Mouse (Mus musculus): ENCODE results near the gene Macrod1.

DNA sequence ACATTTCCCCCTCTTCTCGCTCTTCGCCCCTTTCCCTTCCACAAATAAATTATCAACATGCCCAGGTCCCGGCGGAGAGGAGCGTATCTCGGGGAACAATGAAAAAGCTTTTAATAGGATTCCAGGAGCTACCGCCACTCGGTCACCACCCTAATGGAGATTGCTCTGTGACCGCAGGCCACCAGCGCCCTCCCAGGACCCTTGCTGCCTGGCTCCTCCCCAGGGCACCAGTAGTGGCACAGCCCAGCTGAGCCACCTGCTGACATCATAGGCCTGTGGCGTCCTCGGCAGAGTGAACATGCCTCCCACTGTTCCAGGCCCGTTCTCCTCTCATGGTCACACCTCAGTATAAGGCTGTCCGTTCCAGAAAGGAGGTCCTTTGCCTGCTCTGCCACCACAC is 101.1 kb downstream of the Macrod1 start:
- TF ChIP-seq POLR2A (IDR thresholded peaks at IDR 0.05; ENCODE audit: borderline replicate concordance, extremely low read depth, insufficient read depth, insufficient read length, poor library complexity, severe bottlenecking) = no peak
- no peak for TF ChIP-seq CTCF (IDR thresholded peaks at IDR 0.05; ENCODE audit: borderline replicate concordance, extremely low read depth, insufficient read depth, insufficient read length)

All from brain, embryonic 14.5 days (tissue).